Mouse (Mus musculus) hindbrain, embryonic 11.5 days (tissue): ENCODE measurements around the gene Gm42417. TPM values are rescaled to one million over a fixed set of nuclear protein-coding genes. Genes with fewer than 3 reads are reported as not detected.
"Not testable (repeated sequence)": the region's sequence is repeated elsewhere in the genome, so short reads cannot be mapped to it uniquely, and the experiment has no call there.

Source experiments
- ATAC-seq: fragments of 200-750 bp; cut with Nextera tagmentation; 2 replicates; pipeline ENCODE4 v1.8.0; 2017; ENCODE audit warnings: mild to moderate bottlenecking, moderate TSS enrichment, moderate library complexity; ENCODE audit not compliant: low FRiP score
- DNase-seq: peaks from one replicate; pipeline ENCODE4 v3.0.0-alpha.2; 2015; ENCODE audit warnings: low spot score
- H3K27ac ChIP-seq: fragments of 300-500 bp; sonication (generic); 2 replicates; pipeline ENCODE4 v1.5.1; 2014; ENCODE audit warnings: mild to moderate bottlenecking, low read depth, low read length
- H3K27me3 ChIP-seq: fragments of 300-500 bp; sonication (generic); 2 replicates; pipeline ENCODE4 v1.6.1; 2014; ENCODE audit warnings: mild to moderate bottlenecking, low read length, moderate library complexity, mixed read lengths; ENCODE audit not compliant: control insufficient read depth, insufficient read depth
- H3K36me3 ChIP-seq: fragments of 300-500 bp; sonication (generic); 2 replicates; pipeline ENCODE4 v1.6.1; 2014; ENCODE audit warnings: mild to moderate bottlenecking, low read length, moderate library complexity, mixed read lengths; ENCODE audit not compliant: control insufficient read depth, insufficient read depth
- H3K4me1 ChIP-seq: fragments of 300-500 bp; sonication (generic); replicated peaks from 2 replicates; pipeline ENCODE4 v1.6.1; 2014; ENCODE audit warnings: low read length, mixed read lengths; ENCODE audit not compliant: control insufficient read depth, insufficient read depth
- H3K4me2 ChIP-seq: fragments of 300-500 bp; sonication (generic); replicated peaks from 2 replicates; pipeline ENCODE4 v1.6.1; 2014; ENCODE audit warnings: mild to moderate bottlenecking, low read depth, low read length
- H3K4me3 ChIP-seq: fragments of 300-500 bp; sonication (generic); 2 replicates; pipeline ENCODE4 v1.5.1; 2014; ENCODE audit warnings: low read depth, low read length
- H3K9ac ChIP-seq: fragments of 300-500 bp; sonication (generic); 2 replicates; pipeline ENCODE4 v1.6.1; 2014; ENCODE audit warnings: low read depth, low read length
- H3K9me3 ChIP-seq: fragments of 300-500 bp; sonication (generic); 2 replicates; pipeline ENCODE4 v1.6.1; 2016; ENCODE audit warnings: low read length; ENCODE audit not compliant: control insufficient read depth
- WGBS: fragments of 180-500 bp; shearing (Covaris S2); extraction: QIAGEN DNeasy Blood & Tissue Kit; methylation state at CpG from one replicate; pipeline ENCODE4 v1.1.7; 2014; 5-methylcytosine and 5-hydroxymethylcytosine counted together
- polyA plus RNA-seq: library from polyadenylated mRNA; unstranded; fragments of >200 nt; fragmentation: Nextera tagmentation; extraction: Ambion mirVana; gene quantifications from 2 replicates; pipeline ENCODE4 v1.2.1, GENCODE M21; 2014

The Gm42417 gene
- polyA plus RNA-seq, 1 experiment from 2014 or later: not detected

DNA sequence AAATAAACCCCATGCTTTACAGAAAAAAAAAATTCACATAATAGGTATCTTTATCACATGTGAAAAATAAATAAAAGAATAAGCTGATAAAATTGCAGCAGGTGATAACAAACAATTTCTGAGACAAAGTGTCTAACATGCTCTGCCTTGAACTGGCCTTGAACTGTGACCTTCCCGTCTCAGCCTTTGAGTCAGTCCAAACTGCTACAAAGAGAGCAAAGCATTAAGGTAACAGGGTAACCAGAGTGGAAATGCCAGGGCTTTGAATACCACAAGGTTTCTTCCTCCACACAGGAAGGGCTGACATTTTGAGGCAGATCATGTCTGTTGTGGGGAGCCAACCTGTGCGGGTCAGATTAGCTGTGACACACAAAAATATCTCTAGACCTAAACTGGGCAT is 6.2 kb upstream of the Gm42417 start:
- WGBS: 74% methylated on average over 2 of the region's 2 CpGs
- no peak overlapping the region for H3K27ac ChIP-seq
- no peak overlapping the region for H3K9ac ChIP-seq
- H3K4me1 ChIP-seq: peaks cover 2% of the 10 kb centered on the region; the same call in 1 of the 2 replicates
- no peaks in the 10 kb centered on the region for H3K9me3 ChIP-seq
- no peak for DNase-seq
- H3K27me3 ChIP-seq: no peaks in the 10 kb centered on the region
- ATAC-seq: no peak
- peaks cover 6% of the 10 kb centered on the region for H3K36me3 ChIP-seq
- no peak overlapping the region for H3K4me2 ChIP-seq
- H3K4me3 ChIP-seq: no peak overlapping the region

DNA sequence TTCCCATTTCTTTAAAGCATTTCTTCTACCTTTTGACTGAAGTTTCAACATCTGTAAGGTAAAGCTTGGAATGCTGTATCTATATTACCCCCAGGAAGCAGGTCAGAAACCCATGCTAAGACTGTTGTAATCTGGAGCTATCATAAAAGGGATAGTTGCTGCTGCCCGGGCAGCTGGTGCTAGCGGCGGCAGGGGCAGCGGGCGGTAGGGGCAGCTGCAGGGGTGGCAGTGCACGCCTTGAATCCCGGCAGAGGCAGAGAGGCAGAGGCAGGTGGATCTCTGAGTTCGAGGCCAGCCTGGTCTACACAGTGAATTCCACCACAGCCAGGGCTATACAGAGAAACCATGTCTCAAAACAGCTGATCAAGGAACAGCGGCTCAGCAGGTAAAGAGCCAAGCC is 3.7 kb upstream of the Gm42417 start:
- H3K4me2 ChIP-seq: no peak overlapping the region
- H3K36me3 ChIP-seq: no peaks in the 10 kb centered on the region; the same call in 1 of the 2 replicates
- no peak overlapping the region for H3K4me3 ChIP-seq
- H3K9me3 ChIP-seq: no peaks in the 10 kb centered on the region
- H3K9ac ChIP-seq: no peak overlapping the region
- no peak for ATAC-seq
- H3K27me3 ChIP-seq: no peaks in the 10 kb centered on the region
- H3K4me1 ChIP-seq: no peaks in the 10 kb centered on the region; the same call in 1 of the 2 replicates
- DNase-seq: no peak
- H3K27ac ChIP-seq: no peak overlapping the region
- 94% methylated on average over 9 of the region's 9 CpGs for WGBS

DNA sequence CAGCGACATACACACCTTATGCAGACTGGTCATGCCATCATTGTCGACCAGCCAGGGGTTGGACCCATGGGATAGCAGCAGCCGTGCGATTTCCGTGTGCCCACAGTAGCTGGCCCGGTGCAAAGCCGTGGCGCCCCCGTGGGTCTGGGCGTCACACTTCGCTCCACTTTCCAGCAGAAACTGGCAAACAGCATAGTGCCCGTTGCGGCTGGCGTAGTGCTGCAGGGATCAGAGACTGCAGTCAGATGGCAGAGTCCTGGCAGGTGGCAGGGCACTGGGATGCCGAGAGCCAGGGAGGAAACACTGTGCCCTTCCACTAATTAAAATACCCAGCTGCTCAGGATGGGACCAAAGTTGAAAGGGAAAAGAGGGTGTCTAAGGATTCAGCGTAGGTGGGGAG is 2.6 kb upstream of the Gm42417 start:
- H3K4me2 ChIP-seq: no peak overlapping the region
- ATAC-seq (no peak), DNase-seq (no peak)
- no peak overlapping the region for H3K9ac ChIP-seq
- no peak overlapping the region for H3K27ac ChIP-seq
- 96% methylated on average over 16 of the region's 16 CpGs for WGBS
- no peaks in the 10 kb centered on the region; the same call in 1 of the 2 replicates for H3K36me3 ChIP-seq
- no peaks in the 10 kb centered on the region for H3K9me3 ChIP-seq
- H3K4me1 ChIP-seq: no peaks in the 10 kb centered on the region
- H3K27me3 ChIP-seq: no peaks in the 10 kb centered on the region
- no peak overlapping the region for H3K4me3 ChIP-seq

DNA sequence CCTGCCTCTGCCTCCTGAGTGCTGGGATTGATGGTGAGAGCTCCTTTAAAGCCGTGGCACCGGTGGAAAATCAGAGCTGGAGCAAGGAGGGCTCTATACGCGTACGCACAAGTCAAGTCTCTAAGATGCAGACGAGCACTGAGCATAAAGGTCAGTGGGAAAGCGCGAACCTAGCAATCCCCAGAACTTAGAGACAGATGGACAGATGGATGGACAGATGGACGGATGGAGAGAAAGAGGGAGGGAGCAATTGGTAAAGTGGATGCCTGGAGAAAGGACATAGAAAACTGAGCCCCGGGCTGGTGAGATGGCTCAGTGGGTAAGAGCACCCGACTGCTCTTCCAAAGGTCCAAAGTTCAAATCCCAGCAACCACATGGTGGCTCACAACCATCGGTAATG is 1.6 kb upstream of the Gm42417 start:
- Histone ChIP-seq H3K27me3 (no peaks in the 10 kb centered on the region), H3K9ac (no peak overlapping the region), H3K27ac (no peak overlapping the region), H3K4me3 (no peak overlapping the region), H3K9me3 (no peaks in the 10 kb centered on the region), H3K4me2 (no peak overlapping the region), H3K36me3 (no peaks in the 10 kb centered on the region; the same call in 1 of the 2 replicates), H3K4me1 (no peaks in the 10 kb centered on the region)
- WGBS: 92% methylated on average over 12 of the region's 12 CpGs
- DNase-seq (no peak), ATAC-seq (no peak)

DNA sequence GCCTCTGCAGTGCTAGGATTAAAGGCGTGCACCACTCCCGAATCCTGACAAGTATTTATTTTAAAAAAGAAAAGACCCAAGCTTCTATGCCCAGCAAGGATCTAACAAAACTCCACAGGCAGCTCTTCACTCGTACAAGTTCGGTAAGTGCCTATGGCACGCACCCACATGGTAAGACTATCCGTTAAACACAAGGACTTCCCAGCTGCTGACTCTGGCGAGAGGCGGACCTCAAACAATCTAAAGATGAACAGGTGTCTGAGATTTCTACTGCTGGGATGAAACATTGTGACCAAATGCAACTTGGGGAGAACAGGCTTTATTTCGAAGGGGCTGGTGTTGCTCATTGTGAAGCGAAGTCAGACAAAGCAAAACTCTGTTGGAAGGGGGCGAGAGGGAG is 903 bp upstream of the Gm42417 start:
- Histone ChIP-seq H3K9me3 (no peaks in the 10 kb centered on the region), H3K36me3 (no peaks in the 10 kb centered on the region; the same call in 1 of the 2 replicates), H3K27ac (no peak overlapping the region), H3K4me1 (no peaks in the 10 kb centered on the region), H3K9ac (no peak overlapping the region), H3K4me3 (no peak overlapping the region), H3K4me2 (no peak overlapping the region), H3K27me3 (no peaks in the 10 kb centered on the region)
- DNase-seq (no peak), ATAC-seq (no peak)
- WGBS: 90% methylated on average over 11 of the region's 11 CpGs

DNA sequence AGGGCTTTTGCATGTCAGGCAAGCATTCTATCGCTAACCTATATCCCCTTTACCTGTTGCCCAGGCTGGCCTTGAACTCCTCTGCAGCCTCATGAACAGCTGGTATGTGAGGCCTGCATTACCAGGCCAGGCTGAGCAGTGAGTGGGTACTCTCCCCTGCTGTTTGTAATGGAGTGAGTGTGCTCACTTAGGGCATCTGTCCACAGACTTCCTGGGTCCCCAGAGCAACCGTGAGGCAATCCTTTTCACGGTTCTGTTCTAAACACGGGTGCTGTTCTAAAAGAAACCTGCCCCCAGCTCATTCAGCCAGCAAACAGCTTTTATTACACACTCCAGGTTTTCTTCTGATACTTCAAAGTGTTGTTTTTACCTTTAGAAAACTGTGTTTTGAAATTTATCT is 502 bp downstream of the Gm42417 start:
- no peak overlapping the region for H3K27ac ChIP-seq
- H3K27me3 ChIP-seq: no peaks in the 10 kb centered on the region
- DNase-seq (no peak), ATAC-seq (no peak)
- no peak overlapping the region for H3K9ac ChIP-seq
- WGBS: 88% methylated on average over 4 of the region's 4 CpGs
- no peak overlapping the region for H3K4me3 ChIP-seq
- no peak overlapping the region for H3K4me2 ChIP-seq
- H3K9me3 ChIP-seq: no peaks in the 10 kb centered on the region
- H3K4me1 ChIP-seq: no peaks in the 10 kb centered on the region
- H3K36me3 ChIP-seq: no peaks in the 10 kb centered on the region; the same call in 1 of the 2 replicates

DNA sequence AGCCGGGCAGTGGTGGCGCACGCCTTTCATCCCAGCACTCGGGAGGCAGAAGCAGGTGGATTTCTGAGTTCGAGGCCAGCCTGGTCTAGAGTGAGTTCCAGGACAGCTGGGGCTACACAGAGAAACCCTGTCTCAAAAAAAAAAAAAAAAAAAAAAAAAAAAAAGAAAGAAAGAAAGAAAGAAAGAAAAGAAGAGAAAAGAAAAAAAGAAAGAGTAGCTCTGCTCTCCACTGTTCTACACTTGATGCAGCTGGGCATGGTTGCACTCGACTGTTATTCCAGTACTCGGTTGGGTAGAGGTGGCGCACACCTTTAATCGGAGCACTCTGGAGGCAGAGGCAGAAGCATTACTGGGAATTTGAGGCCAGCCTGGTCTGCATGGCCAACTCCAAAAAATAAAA is 2.4 kb downstream of the Gm42417 start, which contains the start of gene Ankrd23:
Gene Ankrd23 (minus strand): TSS at position 101 of the 400 bp plus-strand sequence.
- ATAC-seq, H3K36me3 ChIP-seq, H3K27me3 ChIP-seq, DNase-seq, H3K27ac ChIP-seq, H3K4me3 ChIP-seq, H3K4me2 ChIP-seq, H3K9ac ChIP-seq, H3K4me1 ChIP-seq, H3K9me3 ChIP-seq: not testable (repeated sequence)
- WGBS: 93% methylated on average over 9 of the region's 9 CpGs

DNA sequence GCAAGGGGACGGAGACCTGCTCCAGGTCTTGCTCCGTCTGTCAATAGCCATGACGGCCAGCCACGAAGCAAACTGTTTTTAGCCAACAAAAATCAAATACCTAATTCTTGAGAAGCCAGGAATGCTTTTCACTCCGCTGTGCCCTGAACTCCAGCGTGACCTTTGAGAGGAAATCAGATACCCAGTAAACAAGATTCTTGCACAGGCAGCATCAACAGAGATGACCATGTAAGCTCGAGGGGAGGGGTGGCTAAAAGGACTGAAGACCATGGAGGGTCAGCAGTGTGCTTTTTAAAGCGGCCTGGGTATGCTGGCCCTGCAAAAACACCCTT is 2.9 kb downstream of the Gm42417 start:
- ATAC-seq (no peak), DNase-seq (no peak)
- H3K4me1 ChIP-seq: no peaks in the 10 kb centered on the region
- H3K27me3 ChIP-seq: no peaks in the 10 kb centered on the region
- no peak overlapping the region for H3K9ac ChIP-seq
- H3K27ac ChIP-seq: no peak overlapping the region
- no peaks in the 10 kb centered on the region for H3K36me3 ChIP-seq
- no peak overlapping the region for H3K4me3 ChIP-seq
- 72% methylated on average over 8 of the region's 8 CpGs for WGBS
- no peak overlapping the region for H3K4me2 ChIP-seq
- no peaks in the 10 kb centered on the region for H3K9me3 ChIP-seq

DNA sequence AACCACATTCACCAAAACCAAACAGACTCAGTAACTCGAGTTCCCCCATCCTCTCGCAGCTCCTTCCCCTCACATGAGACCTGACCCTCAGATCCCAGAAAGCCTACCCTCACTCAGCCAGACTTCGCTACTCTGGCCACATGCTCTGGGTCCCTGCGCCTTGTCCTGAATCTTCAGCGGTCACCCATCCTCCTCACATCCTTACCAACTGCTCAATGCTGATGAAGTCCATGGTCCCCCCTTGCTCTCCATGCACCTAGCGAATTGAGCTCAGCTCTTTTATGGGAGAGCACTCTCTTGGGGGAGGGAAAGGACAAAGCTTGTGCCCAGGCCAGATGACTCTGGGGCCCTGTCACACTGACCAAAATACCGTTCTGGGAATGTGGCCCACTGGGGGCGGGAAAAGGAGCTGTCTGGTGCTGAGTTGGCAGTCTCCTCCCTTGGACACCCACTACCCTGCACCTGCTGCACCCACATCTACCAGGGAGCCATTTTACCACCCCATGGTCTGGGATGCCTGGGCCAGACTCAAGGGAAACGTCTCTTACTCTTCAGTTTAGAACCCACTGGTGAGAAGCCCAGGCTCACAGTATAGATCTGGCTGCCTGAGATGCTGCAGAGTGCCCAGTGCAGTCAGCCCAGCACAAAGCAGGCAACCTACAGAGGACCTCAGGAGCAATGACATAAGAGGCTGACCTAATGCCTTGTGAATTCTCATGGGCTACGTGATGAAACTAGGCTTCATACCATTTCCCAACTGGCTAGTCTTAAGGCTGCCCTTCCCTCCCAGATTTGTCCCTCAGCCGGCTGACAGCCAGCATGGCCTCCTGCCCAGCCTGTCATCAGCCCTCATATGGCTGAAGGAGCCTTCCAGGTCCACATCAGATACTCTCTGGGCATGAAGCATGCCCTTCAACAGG is 3.5 kb downstream of the Gm42417 start:
- no peaks in the 10 kb centered on the region for H3K27me3 ChIP-seq
- no peak overlapping the region for H3K4me2 ChIP-seq
- no peak for ATAC-seq

More for the DNA sequence above, 3.5 kb downstream of the Gm42417 start:
- DNase-seq: no peak
- no peaks in the 10 kb centered on the region for H3K4me1 ChIP-seq
- H3K36me3 ChIP-seq: no peaks in the 10 kb centered on the region
- H3K9ac ChIP-seq: no peak overlapping the region
- H3K9me3 ChIP-seq: no peaks in the 10 kb centered on the region
- 84% methylated on average over 11 of the region's 11 CpGs for WGBS
- H3K27ac ChIP-seq: no peak overlapping the region
- no peak overlapping the region for H3K4me3 ChIP-seq
